Mouse (Mus musculus): ENCODE results near the gene Prss21. TPM values are rescaled to one million over a fixed set of nuclear protein-coding genes. Genes with fewer than 3 reads are reported as not detected.
"Not testable (repeated sequence)": the region's sequence is repeated elsewhere in the genome, so short reads cannot be mapped to it uniquely, and the experiment has no call there.

Gene Prss21
- polyA plus RNA-seq, 1 experiment from 2014 or later: not detected

- 46% methylated on average over 8 of the region's 8 CpGs for WGBS
- no peak for ATAC-seq (replicated peaks)
Measured at GRCm38 (mm10) chr17:23873884-23874856, 6.3 kb downstream of the Prss21 start.

GRCm38 (mm10) chr17:23876741-23877140 is 8.9 kb downstream of the Prss21 start:
- Histone ChIP-seq H3K36me3 (no peaks in the 10 kb centered on the region), H3K9me3 (no peaks in the 10 kb centered on the region), H3K27me3 (no peaks in the 10 kb centered on the region), H3K9ac (replicated peaks) (no peak overlapping the region), H3K4me2 (replicated peaks) (no peak overlapping the region), H3K27ac (replicated peaks) (no peak overlapping the region), H3K4me1 (no peaks in the 10 kb centered on the region), H3K4me3 (no peak overlapping the region)
- 33% methylated on average over 3 of the region's 3 CpGs for whole genome bisulfite sequencing
- peak; percentile 53 for ATAC-seq (replicated peaks)

More at GRCm38 (mm10) chr17:23873884-23874856, 6.3 kb downstream of the Prss21 start:
- H3K4me2 ChIP-seq (replicated peaks): no peak overlapping the region
- no peak overlapping the region for H3K9ac ChIP-seq (replicated peaks)
- no peaks in the 10 kb centered on the region for H3K9me3 ChIP-seq
- no peaks in the 10 kb centered on the region for H3K4me1 ChIP-seq
- H3K36me3 ChIP-seq: no peaks in the 10 kb centered on the region
- H3K4me3 ChIP-seq: no peak overlapping the region
- H3K27ac ChIP-seq (replicated peaks): no peak overlapping the region
- no peaks in the 10 kb centered on the region for H3K27me3 ChIP-seq

GRCm38 (mm10) chr17:23877166-23877565 is 9.3 kb downstream of the Prss21 start:
- Histone ChIP-seq H3K4me2 (replicated peaks) (no peak overlapping the region), H3K36me3 (no peaks in the 10 kb centered on the region), H3K27me3 (no peaks in the 10 kb centered on the region), H3K9ac (replicated peaks) (no peak overlapping the region), H3K4me1 (no peaks in the 10 kb centered on the region), H3K9me3 (no peaks in the 10 kb centered on the region), H3K27ac (replicated peaks) (no peak overlapping the region), H3K4me3 (no peak overlapping the region)
- no peak for ATAC-seq (replicated peaks)
- 76% methylated on average over 2 of the region's 2 CpGs for WGBS

- not testable (repeated sequence) for H3K27ac ChIP-seq (replicated peaks); H3K9me3 ChIP-seq; H3K4me2 ChIP-seq (replicated peaks); H3K4me3 ChIP-seq; H3K27me3 ChIP-seq; H3K9ac ChIP-seq (replicated peaks); H3K36me3 ChIP-seq; H3K4me1 ChIP-seq; ATAC-seq (replicated peaks)
- WGBS: 78% methylated on average over 4 of the region's 4 CpGs
Measured at GRCm38 (mm10) chr17:23880576-23880975, 12.7 kb downstream of the Prss21 start, which contains the start of the genes Dcpp1 and Dcpp2. Gene Dcpp1, plus strand, starts transcription at chr17:23880876. Gene Dcpp2, plus strand, starts transcription at chr17:23880880.

- not testable (repeated sequence) for H3K4me2 ChIP-seq (replicated peaks); H3K9ac ChIP-seq (replicated peaks); H3K4me3 ChIP-seq; ATAC-seq (replicated peaks); H3K36me3 ChIP-seq; H3K27me3 ChIP-seq; H3K9me3 ChIP-seq; H3K4me1 ChIP-seq; H3K27ac ChIP-seq (replicated peaks)
- 84% methylated on average over 4 of the region's 4 CpGs for WGBS
Measured at GRCm38 (mm10) chr17:23917158-23917557, 49.3 kb downstream of the Prss21 start, which contains the start of gene Dcpp3. Gene Dcpp3, plus strand, starts transcription at chr17:23917458.

Small RNAs within 50 kb of the gene (microRNA-seq; reads per million reads assigned to microRNA genes)
- 1.8 reads per million for gene Mir5125

Other genes starting within 250 kb of the Prss21 start
- gene Mmp25, start 222.8 kb upstream of the Prss21 start, polyA plus RNA-seq (2015; fragmentation: Nextera tagmentation; extraction: Ambion mirVana): 1.3 and 1.7 TPM in 2 replicates
- gene Bicdl2, start 207.6 kb upstream of the Prss21 start, polyA plus RNA-seq (2015; fragmentation: Nextera tagmentation; extraction: Ambion mirVana): 0.22 TPM in 1 of 2 replicates, not detected in the other
- 90.3 and 92.0 TPM in 2 replicates for gene Hcfc1r1, start 194.5 kb upstream of the Prss21 start, polyA plus RNA-seq (2015; fragmentation: Nextera tagmentation; extraction: Ambion mirVana)
- gene Thoc6, start 194.2 kb upstream of the Prss21 start, polyA plus RNA-seq (2015; fragmentation: Nextera tagmentation; extraction: Ambion mirVana): 39.4 and 39.5 TPM in 2 replicates
- gene Tnfrsf12a, start 190.6 kb upstream of the Prss21 start, polyA plus RNA-seq (2015; fragmentation: Nextera tagmentation; extraction: Ambion mirVana): 3.6 and 5.5 TPM in 2 replicates
- 0.42 and 0.50 TPM in 2 replicates for gene Cldn6, start 188.8 kb upstream of the Prss21 start, polyA plus RNA-seq (2015; fragmentation: Nextera tagmentation; extraction: Ambion mirVana)
- gene Cldn9, start 184.0 kb upstream of the Prss21 start, polyA plus RNA-seq (2015; fragmentation: Nextera tagmentation; extraction: Ambion mirVana): 1.2 TPM in 2 replicates
- not detected in 2 replicates for gene 1520401A03Rik, start 145.3 kb upstream of the Prss21 start, polyA plus RNA-seq (2015; fragmentation: Nextera tagmentation; extraction: Ambion mirVana)
- 26.7 and 28.4 TPM in 2 replicates for gene Pkmyt1, start 141.7 kb upstream of the Prss21 start, polyA plus RNA-seq (2015; fragmentation: Nextera tagmentation; extraction: Ambion mirVana)
- gene Paqr4, start 127.2 kb upstream of the Prss21 start, polyA plus RNA-seq (2015; fragmentation: Nextera tagmentation; extraction: Ambion mirVana): 39.4 and 39.7 TPM in 2 replicates
- 0.48 and 0.50 TPM in 2 replicates for gene Kremen2, start 122.2 kb upstream of the Prss21 start, polyA plus RNA-seq (2015; fragmentation: Nextera tagmentation; extraction: Ambion mirVana)
- gene Flywch1, start 96.5 kb upstream of the Prss21 start, polyA plus RNA-seq (2015; fragmentation: Nextera tagmentation; extraction: Ambion mirVana): 162 and 164 TPM in 2 replicates
- 30.7 and 31.9 TPM in 2 replicates for gene Flywch2, start 82.0 kb upstream of the Prss21 start, polyA plus RNA-seq (2015; fragmentation: Nextera tagmentation; extraction: Ambion mirVana)
- 562 and 569 TPM in 2 replicates for gene Srrm2, start 77.5 kb upstream of the Prss21 start, polyA plus RNA-seq (2015; fragmentation: Nextera tagmentation; extraction: Ambion mirVana)
- 1,149 and 1,206 TPM in 2 replicates for gene Elob, start 38.9 kb upstream of the Prss21 start, polyA plus RNA-seq (2015; fragmentation: Nextera tagmentation; extraction: Ambion mirVana)
- not detected in 2 replicates for gene Prss33, start 32.0 kb upstream of the Prss21 start, polyA plus RNA-seq (2015; fragmentation: Nextera tagmentation; extraction: Ambion mirVana)
- not detected in 2 replicates for gene Prss32, start 24.2 kb upstream of the Prss21 start, polyA plus RNA-seq (2015; fragmentation: Nextera tagmentation; extraction: Ambion mirVana)
- gene Prss41, start 23.9 kb upstream of the Prss21 start, polyA plus RNA-seq (2015; fragmentation: Nextera tagmentation; extraction: Ambion mirVana): 0.52 and 1.0 TPM in 2 replicates
- not detected in 2 replicates for gene Dcpp1, start 12.8 kb downstream of the Prss21 start, polyA plus RNA-seq (2015; fragmentation: Nextera tagmentation; extraction: Ambion mirVana)
- gene Dcpp2, start 12.8 kb downstream of the Prss21 start, polyA plus RNA-seq (2015; fragmentation: Nextera tagmentation; extraction: Ambion mirVana): not detected in 2 replicates
- gene Dcpp3, start 49.4 kb downstream of the Prss21 start, polyA plus RNA-seq (2015; fragmentation: Nextera tagmentation; extraction: Ambion mirVana): not detected in 2 replicates
- gene Sbp, start 73.6 kb downstream of the Prss21 start, polyA plus RNA-seq (2015; fragmentation: Nextera tagmentation; extraction: Ambion mirVana): not detected in 2 replicates
- not detected in 2 replicates for gene Sbpl, start 87.2 kb downstream of the Prss21 start, polyA plus RNA-seq (2015; fragmentation: Nextera tagmentation; extraction: Ambion mirVana)
- gene Prss30, start 112.5 kb downstream of the Prss21 start, polyA plus RNA-seq (2015; fragmentation: Nextera tagmentation; extraction: Ambion mirVana): not detected in 2 replicates
- not detected in 2 replicates for gene Prss22, start 130.0 kb downstream of the Prss21 start, polyA plus RNA-seq (2015; fragmentation: Nextera tagmentation; extraction: Ambion mirVana)
- gene Prss27, start 170.1 kb downstream of the Prss21 start, polyA plus RNA-seq (2015; fragmentation: Nextera tagmentation; extraction: Ambion mirVana): 0.23 and 0.24 TPM in 2 replicates
- gene Kctd5, start 205.4 kb downstream of the Prss21 start, polyA plus RNA-seq (2015; fragmentation: Nextera tagmentation; extraction: Ambion mirVana): 89.8 and 92.4 TPM in 2 replicates